Mouse (Mus musculus): ENCODE measurements around the gene Prdm9.

Prdm9 gene

GRCm38 (mm10) chr17:15528887-15529286, 35.3 kb downstream of the Prdm9 start:
- in situ Hi-C loops (cut with MboI, MseI) = loop anchor here (10.0 kb wide), 1 partner anchor 186 kb away; no protein-coding TSS in a partner anchor

GRCm38 (mm10) chr17:15527811-15528136, 36.4 kb downstream of the Prdm9 start:
- in situ Hi-C loops (cut with MboI, MseI) = loop anchor here (10.0 kb wide), 1 partner anchor 187 kb away; no protein-coding TSS in a partner anchor

GRCm38 (mm10) chr17:15526986-15527810, 37.0 kb downstream of the Prdm9 start, which contains the start of gene Pdcd2:
Pdcd2 (minus strand) TSS chr17:15527301.
- in situ Hi-C loops (cut with MboI, MseI) = loop anchor here (10.0 kb wide), 1 partner anchor 188 kb away; no protein-coding TSS in a partner anchor

GRCm38 (mm10) chr17:15526304-15526703, 37.9 kb downstream of the Prdm9 start:
- in situ Hi-C loops (cut with MboI, MseI) = loop anchor here (10.0 kb wide), 1 partner anchor 188 kb away; no protein-coding TSS in a partner anchor

- in situ Hi-C loops (cut with MboI, MseI) = loop anchor here (10.0 kb wide), 1 partner anchor 216 kb away; no protein-coding TSS in a partner anchor
Observed at GRCm38 (mm10) chr17:15518766-15519165, 45.4 kb downstream of the Prdm9 start.

GRCm38 (mm10) chr17:15518186-15518585, 46.0 kb downstream of the Prdm9 start:
- in situ Hi-C loops (cut with MboI, MseI) = loop anchor here (10.0 kb wide), 1 partner anchor 217 kb away; no protein-coding TSS in a partner anchor

- in situ Hi-C loops (cut with MboI, MseI) = loop anchor here (10.0 kb wide), 1 partner anchor 217 kb away; no protein-coding TSS in a partner anchor
Observed at GRCm38 (mm10) chr17:15517776-15518175, 46.4 kb downstream of the Prdm9 start.

GRCm38 (mm10) chr17:15510694-15511093, 53.5 kb downstream of the Prdm9 start:
- in situ Hi-C loops (cut with MboI, MseI) = loop anchor here (10.0 kb wide), 1 partner anchor 224 kb away; no protein-coding TSS in a partner anchor

- in situ Hi-C loops (cut with MboI, MseI) = no loop called here
Observed at GRCm38 (mm10) chr17:15499656-15500394, 64.3 kb downstream of the Prdm9 start, which contains the start of the genes Psmb1 and Tbp. Psmb1 (minus strand) TSS chr17:15499751. Tbp (plus strand) TSS chr17:15499888.

GRCm38 (mm10) chr17:15498753-15499113, 65.4 kb downstream of the Prdm9 start:
- in situ Hi-C loops (cut with MboI, MseI) = no loop called here

- in situ Hi-C loops (cut with MboI, MseI) = no loop called here
Observed at GRCm38 (mm10) chr17:15497882-15498752, 66.0 kb downstream of the Prdm9 start.
